Mouse (Mus musculus) heart, adult 8-10 months (tissue): Measurements from ENCODE around the gene Klf9. TPM values are rescaled to one million over a fixed set of nuclear protein-coding genes. Genes with fewer than 3 reads are reported as not detected.
A peak's percentile ranks its signal among the peaks of the same experiment; 100 is the strongest.

Experiments
- DNase-seq: peaks from one replicate; pipeline ENCODE4 v3.0.0; 2022; ENCODE audit warnings: low spot score
- total RNA-seq, 4 experiments: library from RNA; stranded (reverse); gene quantifications; 2 replicates each; pipeline ENCODE4 v1.2.4; 2022

Klf9 gene
- total RNA-seq: 100 to 1,000 TPM in 3 of 4 experiments, 10 to 100 TPM in 1; 94.4 to 149 (median 104) TPM

- DNase-seq: peak; percentile 99
Measured at GRCm38 (mm10) chr19:23140689-23141317, at the start of gene Klf9. Gene Klf9, plus strand, starts transcription at chr19:23141226.

GRCm38 (mm10) chr19:23091586-23091985 lies 49.4 kb upstream of the Klf9 start:
- DNase-seq: no peak

- no peak for DNase-seq
Measured at GRCm38 (mm10) chr19:23093548-23093947, 47.5 kb upstream of the Klf9 start.

GRCm38 (mm10) chr19:23094906-23095305 lies 46.1 kb upstream of the Klf9 start:
- no peak for DNase-seq

- no peak for DNase-seq
Measured at GRCm38 (mm10) chr19:23106859-23107258, 34.2 kb upstream of the Klf9 start.

GRCm38 (mm10) chr19:23107335-23107734 lies 33.7 kb upstream of the Klf9 start:
- no peak for DNase-seq

GRCm38 (mm10) chr19:23121875-23122274 lies 19.2 kb upstream of the Klf9 start:
- no peak for DNase-seq

- no peak for DNase-seq
Measured at GRCm38 (mm10) chr19:23124023-23124550, 16.9 kb upstream of the Klf9 start.

- peak; percentile 71 for DNase-seq
Measured at GRCm38 (mm10) chr19:23125227-23126150, 15.5 kb upstream of the Klf9 start.

GRCm38 (mm10) chr19:23129908-23130307 lies 11.1 kb upstream of the Klf9 start:
- no peak for DNase-seq

GRCm38 (mm10) chr19:23132106-23132635 lies 8.9 kb upstream of the Klf9 start:
- no peak for DNase-seq

- DNase-seq: no peak
Measured at GRCm38 (mm10) chr19:23132720-23133426, 8.2 kb upstream of the Klf9 start.

- DNase-seq: no peak
Measured at GRCm38 (mm10) chr19:23133427-23134094, 7.5 kb upstream of the Klf9 start.

GRCm38 (mm10) chr19:23134095-23134440 lies 7.0 kb upstream of the Klf9 start:
- peak; percentile 88 for DNase-seq

GRCm38 (mm10) chr19:23134441-23135301 lies 6.4 kb upstream of the Klf9 start:
- DNase-seq: peak; percentile 97

- peak; percentile 94 for DNase-seq
Measured at GRCm38 (mm10) chr19:23135349-23136201, 5.5 kb upstream of the Klf9 start.

- peak; percentile 83 for DNase-seq
Measured at GRCm38 (mm10) chr19:23136202-23136850, 4.7 kb upstream of the Klf9 start.

- DNase-seq: no peak
Measured at GRCm38 (mm10) chr19:23137295-23137694, 3.7 kb upstream of the Klf9 start.
